Mouse (Mus musculus): Measurements from ENCODE around the gene Olfr187. TPM values are rescaled to one million over a fixed set of nuclear protein-coding genes. Genes with fewer than 3 reads are reported as not detected.

Gene Olfr187
- not detected in 2 replicates for polyA plus RNA-seq (2012; ENCODE audit: low replicate concordance)

GRCm38 (mm10) chr16:59039710-59040109 lies at the start of gene Olfr187:
Gene Olfr187, minus strand, starts transcription at chr16:59039767.

GRCm38 (mm10) chr16:59077905-59078304 lies 38.3 kb upstream of the Olfr187 start, which contains the start of gene Olfr190:
Gene Olfr190, minus strand, starts transcription at chr16:59078005.

GRCm38 (mm10) chr16:59030191-59030590 lies 9.4 kb downstream of the Olfr187 start, which contains the start of gene Olfr186:
Gene Olfr186, minus strand, starts transcription at chr16:59030291.

GRCm38 (mm10) chr16:58995057-58995456 lies 44.5 kb downstream of the Olfr187 start, which contains the start of gene Olfr183:
Gene Olfr183, plus strand, starts transcription at chr16:58995357.

Other genes starting within 250 kb of the Olfr187 start
- gene Olfr173, start 239.5 kb downstream of the Olfr187 start, polyA plus RNA-seq (2012; ENCODE audit: low replicate concordance), result not detected in 2 replicates
- gene Olfr175-ps1, start 213.0 kb downstream of the Olfr187 start, polyA plus RNA-seq (2012; ENCODE audit: low replicate concordance), result not detected in 2 replicates
- not detected in 2 replicates for gene Olfr177, start 165.0 kb downstream of the Olfr187 start, polyA plus RNA-seq (2012; ENCODE audit: low replicate concordance)
- not detected in 2 replicates for gene Olfr178, start 147.7 kb downstream of the Olfr187 start, polyA plus RNA-seq (2012; ENCODE audit: low replicate concordance)
- not detected in 2 replicates for gene Olfr181, start 111.0 kb downstream of the Olfr187 start, polyA plus RNA-seq (2012; ENCODE audit: low replicate concordance)
- gene Olfr180, start 110.4 kb downstream of the Olfr187 start, polyA plus RNA-seq (2012; ENCODE audit: low replicate concordance), result not detected in 2 replicates
- not detected in 2 replicates for gene Olfr183, start 44.4 kb downstream of the Olfr187 start, polyA plus RNA-seq (2012; ENCODE audit: low replicate concordance)
- gene Olfr186, start 9.5 kb downstream of the Olfr187 start, polyA plus RNA-seq (2012; ENCODE audit: low replicate concordance), result not detected in 2 replicates
- gene Olfr190, start 38.2 kb upstream of the Olfr187 start, polyA plus RNA-seq (2012; ENCODE audit: low replicate concordance), result not detected in 2 replicates
- gene Olfr191, start 50.1 kb upstream of the Olfr187 start, polyA plus RNA-seq (2012; ENCODE audit: low replicate concordance), result not detected in 2 replicates
- gene Olfr193, start 72.1 kb upstream of the Olfr187 start, polyA plus RNA-seq (2012; ENCODE audit: low replicate concordance), result not detected in 2 replicates
- not detected in 2 replicates for gene Olfr194, start 81.3 kb upstream of the Olfr187 start, polyA plus RNA-seq (2012; ENCODE audit: low replicate concordance)
- not detected in 2 replicates for gene Olfr195, start 107.3 kb upstream of the Olfr187 start, polyA plus RNA-seq (2012; ENCODE audit: low replicate concordance)
- gene Olfr196, start 130.7 kb upstream of the Olfr187 start, polyA plus RNA-seq (2012; ENCODE audit: low replicate concordance), result 0.14 TPM in 1 of 2 replicates, not detected in the other
- not detected in 2 replicates for gene Olfr198, start 163.8 kb upstream of the Olfr187 start, polyA plus RNA-seq (2012; ENCODE audit: low replicate concordance)
- not detected in 2 replicates for gene Olfr199, start 180.0 kb upstream of the Olfr187 start, polyA plus RNA-seq (2012; ENCODE audit: low replicate concordance)
- not detected in 2 replicates for gene Olfr201, start 232.9 kb upstream of the Olfr187 start, polyA plus RNA-seq (2012; ENCODE audit: low replicate concordance)
- gene Olfr202, start 247.0 kb upstream of the Olfr187 start, polyA plus RNA-seq (2012; ENCODE audit: low replicate concordance), result not detected in 2 replicates